Mouse (Mus musculus) myocyte (in vitro differentiated cells): ENCODE results near the gene Trpm4.

Experiments
- CEBPB ChIP-seq: IDR thresholded peaks from 2 replicates; pipeline ENCODE4 v1.6.1; 2011; ENCODE audit warnings: mild to moderate bottlenecking, moderate library complexity; ENCODE audit not compliant: poor library complexity, insufficient read depth, severe bottlenecking
- E2F4 ChIP-seq: IDR thresholded peaks from one replicate; pipeline ENCODE4 v1.6.1; 2011; ENCODE audit warnings: mild to moderate bottlenecking, control low read depth, moderate library complexity; ENCODE audit not compliant: insufficient read depth
- MAX ChIP-seq: IDR thresholded peaks from one replicate; pipeline ENCODE4 v1.6.1; 2011; ENCODE audit warnings: low read depth, mild to moderate bottlenecking, control low read depth
- POLR2A ChIP-seq: IDR thresholded peaks from one replicate; pipeline ENCODE4 v1.6.1; 2011; ENCODE audit warnings: low read depth, mild to moderate bottlenecking, control low read depth, moderate library complexity; ENCODE audit not compliant: insufficient read length
- POLR2AphosphoS2 ChIP-seq: IDR thresholded peaks from one replicate; pipeline ENCODE4 v1.6.1; 2011; ENCODE audit warnings: low read depth, control low read depth; ENCODE audit not compliant: insufficient read length
- TCF12 ChIP-seq: IDR thresholded peaks from one replicate; pipeline ENCODE4 v1.6.1; 2011; ENCODE audit warnings: mild to moderate bottlenecking, control low read depth; ENCODE audit not compliant: poor library complexity, insufficient read depth, severe bottlenecking
- USF1 ChIP-seq: IDR thresholded peaks from one replicate; pipeline ENCODE4 v1.6.1; 2011; ENCODE audit warnings: low read depth, mild to moderate bottlenecking, control low read depth, moderate library complexity

DNA sequence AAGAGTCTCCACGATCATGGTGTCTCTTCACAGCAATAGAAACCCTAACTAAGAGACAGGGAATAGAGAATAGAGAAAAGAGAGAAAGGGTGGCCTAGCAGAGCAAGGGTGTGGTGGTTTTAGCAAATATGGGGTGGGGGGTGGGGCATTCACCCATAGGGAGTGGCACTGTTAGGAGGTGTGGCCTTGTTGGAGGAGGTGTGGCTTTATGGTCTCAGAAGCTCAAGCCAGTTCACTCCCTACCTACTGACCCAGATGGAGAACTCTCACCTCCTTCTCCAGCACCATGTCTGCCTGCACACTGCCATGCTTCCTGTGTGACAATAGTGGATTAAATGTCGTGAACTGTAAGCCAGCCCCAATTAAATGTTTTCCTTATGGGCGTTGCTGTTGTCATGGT, 36.0 kb downstream of the Trpm4 start:
- TF ChIP-seq USF1 (no peak), TCF12 (no peak), MAX (no peak), POLR2A (no peak), E2F4 (no peak), POLR2AphosphoS2 (no peak), CEBPB (no peak)
